Mouse (Mus musculus) c-Kit-positive CD71-negative TER-119-negative erythroid progenitor cells, embryonic 14.5 days (primary cell): ENCODE data around the gene Lysmd1.
"Not testable (repeated sequence)": the region's sequence is repeated elsewhere in the genome, so short reads cannot be mapped to it uniquely, and the experiment has no call there.

Source experiments
- DNase-seq: peaks from one replicate; pipeline ENCODE4 v3.0.0-alpha.2; 2013; ENCODE audit warnings: low read depth

The Lysmd1 gene

DNA sequence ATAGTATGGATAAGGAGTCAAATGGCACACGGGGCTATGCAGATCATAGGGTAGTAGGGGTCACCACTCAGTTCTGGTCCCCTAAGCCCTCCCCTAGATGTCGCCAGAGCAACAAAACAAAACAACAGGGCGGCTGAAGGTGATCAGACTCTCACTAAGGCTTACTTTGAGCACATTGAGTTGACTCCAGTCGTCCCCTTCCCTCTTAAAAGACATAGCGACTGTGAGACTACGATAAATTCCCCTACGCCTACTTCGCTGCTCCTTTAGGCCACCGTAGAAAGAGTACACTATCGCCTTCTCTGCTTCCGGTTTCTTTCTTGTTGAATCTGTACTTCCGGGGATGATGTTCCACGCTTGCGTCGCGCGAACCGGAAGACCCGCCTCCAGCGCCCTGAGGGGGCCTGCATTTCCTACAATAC lies at the start of gene Lysmd1, which contains the start of gene Scnm1:
Gene Lysmd1 (plus strand): TSS at position 409 of the 422 bp plus-strand sequence.
Gene Scnm1 (minus strand): TSS at position 332 of the 422 bp plus-strand sequence.
- DNase-seq: peak; percentile 90

DNA sequence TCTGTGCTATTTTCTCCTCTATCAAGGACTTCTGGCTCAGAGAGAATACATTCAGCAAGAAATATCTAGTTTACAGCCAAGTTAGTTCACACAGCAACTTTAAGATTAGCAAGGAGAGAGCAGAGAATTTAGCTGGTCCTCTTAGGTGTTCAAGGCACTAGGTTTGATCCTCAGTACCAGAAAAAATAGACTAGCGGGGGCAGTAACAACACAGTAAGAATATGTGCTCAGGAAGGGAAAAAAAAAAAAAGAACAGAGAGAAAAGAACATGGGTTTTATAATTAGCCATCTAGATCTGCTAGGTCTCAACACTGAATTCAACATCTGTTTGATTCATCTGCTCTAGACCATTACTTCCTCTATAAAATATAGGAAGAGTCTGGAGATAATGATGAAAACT lies 45.8 kb upstream of the Lysmd1 start:
- DNase-seq: no peak

DNA sequence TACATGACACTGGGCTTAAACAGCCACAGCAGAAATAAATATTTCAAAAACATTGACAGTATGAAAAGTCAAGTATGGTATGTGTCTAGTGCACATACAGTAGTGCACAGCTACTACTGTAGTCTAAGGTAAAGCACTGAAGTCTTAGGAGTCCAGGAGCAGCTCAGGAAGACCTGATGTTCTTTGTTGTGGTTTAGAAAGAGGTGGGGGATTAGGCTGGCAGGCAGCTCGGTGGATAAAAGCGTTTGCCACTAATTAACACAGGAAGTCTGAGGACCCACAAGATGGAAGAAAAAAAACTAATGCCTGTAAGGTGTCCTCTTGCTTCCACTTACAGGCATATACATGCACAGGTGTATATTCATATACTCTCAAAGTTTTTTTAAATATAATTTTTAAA lies 33.0 kb upstream of the Lysmd1 start:
- no peak for DNase-seq

DNA sequence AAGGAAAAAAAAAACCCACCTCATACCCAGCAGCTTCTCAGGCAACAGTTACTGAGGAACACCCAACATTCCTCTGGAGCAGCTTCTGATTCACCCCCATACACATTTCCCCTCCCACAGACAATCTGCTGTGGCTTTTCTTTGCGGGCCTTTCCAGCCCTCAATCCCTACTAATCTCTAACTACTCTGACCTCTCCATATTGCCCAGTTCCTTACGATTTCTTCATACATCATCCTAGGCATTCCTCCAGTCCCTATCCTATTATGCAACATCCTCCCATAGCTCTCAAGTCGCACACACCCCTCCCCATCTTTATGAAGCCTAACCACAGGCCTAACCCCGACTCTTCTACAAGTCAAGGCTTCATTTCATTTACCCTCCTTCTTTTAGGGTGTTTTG lies 28.8 kb upstream of the Lysmd1 start:
- no peak for DNase-seq

DNA sequence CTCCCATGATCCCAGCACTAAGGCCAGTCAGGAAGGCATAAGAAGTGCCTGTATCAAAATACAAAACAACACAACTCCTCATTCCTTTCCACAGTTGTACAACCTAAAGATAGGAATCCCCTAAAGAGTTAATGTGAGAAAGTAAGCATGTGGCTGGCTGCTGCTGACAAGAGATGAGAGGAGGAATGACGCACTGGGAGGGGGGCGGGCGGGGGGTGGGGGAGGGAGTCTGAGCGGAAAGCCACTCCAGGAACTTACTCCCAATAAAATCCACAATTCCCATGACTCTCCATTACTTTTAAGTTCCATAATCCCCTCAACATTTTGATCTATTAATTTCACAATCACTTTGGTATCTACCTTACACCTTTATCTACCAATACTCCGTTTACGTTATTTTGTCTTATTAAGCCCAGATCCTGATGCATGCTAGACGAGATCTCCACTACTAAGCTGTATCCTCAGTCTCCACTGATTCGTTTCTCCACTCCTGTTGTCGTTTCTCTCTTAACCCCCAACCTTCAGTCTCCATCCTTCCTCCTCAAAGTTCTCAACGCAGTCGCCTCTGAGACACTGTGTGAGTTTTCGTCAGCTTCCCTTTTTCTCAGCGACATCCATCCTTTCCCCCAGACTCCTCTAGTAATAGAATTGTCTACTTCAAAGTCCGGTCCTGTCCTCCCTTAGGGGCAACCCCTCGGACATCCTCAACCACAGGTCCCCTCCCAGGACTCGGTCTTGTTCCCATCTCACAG lies 28.1 kb upstream of the Lysmd1 start:
- peak; percentile 33 for DNase-seq

DNA sequence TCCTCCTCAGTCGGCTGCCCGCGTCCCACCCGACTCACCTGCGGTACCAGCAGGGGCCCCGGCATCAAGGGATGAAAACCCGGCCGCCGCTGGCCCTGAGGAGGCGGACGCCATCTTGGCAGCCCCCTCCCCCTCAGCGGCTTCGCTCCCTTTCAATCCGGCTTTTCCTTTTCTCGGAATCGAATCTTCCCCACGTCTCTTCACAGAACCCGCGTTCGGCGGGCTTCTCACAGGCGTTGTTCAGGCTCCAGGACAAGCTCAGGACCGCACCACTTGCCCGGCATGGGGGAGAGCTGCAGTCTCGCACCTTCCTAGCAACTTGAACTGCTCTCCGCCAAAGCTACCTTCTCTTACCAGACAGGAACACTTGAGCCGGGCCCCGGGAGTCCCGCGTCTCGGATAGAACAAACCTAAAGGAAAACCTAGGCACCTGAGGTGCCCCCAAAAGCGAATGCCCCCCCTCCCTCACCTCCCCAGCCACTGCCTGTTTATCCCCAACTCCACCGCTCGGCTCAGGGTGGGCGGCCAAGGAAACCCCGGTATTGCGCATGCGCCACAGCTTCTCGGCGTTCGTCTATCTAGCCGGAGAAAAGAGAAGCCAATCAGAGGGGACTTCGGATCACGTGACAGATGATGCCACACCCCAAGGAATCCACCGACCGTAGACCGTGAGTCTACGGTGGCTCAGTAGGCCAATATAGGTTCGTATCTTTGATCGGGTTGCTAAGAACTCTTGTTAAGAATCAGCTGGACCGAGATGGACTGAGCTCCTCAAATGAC lies 27.4 kb upstream of the Lysmd1 start, which contains the start of gene Pip5k1a:
Gene Pip5k1a (minus strand): TSS at position 593 of the 780 bp plus-strand sequence.
- peak; percentile 98 for DNase-seq

DNA sequence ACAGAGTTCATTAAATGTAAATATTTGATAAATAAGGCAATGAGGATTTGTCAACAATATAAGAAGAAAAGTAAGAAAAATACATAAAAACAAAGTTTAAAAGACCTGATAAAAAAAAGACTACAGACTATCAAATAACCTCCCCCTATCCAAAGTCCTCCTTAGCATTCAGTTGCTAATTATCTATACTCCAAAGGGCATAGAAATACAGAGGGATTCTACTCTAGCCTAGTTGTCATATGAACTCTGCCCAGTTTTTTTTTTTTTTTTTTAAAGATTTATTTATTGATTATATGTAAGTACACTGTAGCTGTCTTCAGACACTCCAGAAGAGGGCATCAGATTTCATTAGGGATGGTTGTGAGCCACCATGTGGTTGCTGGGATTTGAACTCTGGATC lies 26.6 kb upstream of the Lysmd1 start:
- not testable (repeated sequence) for DNase-seq

DNA sequence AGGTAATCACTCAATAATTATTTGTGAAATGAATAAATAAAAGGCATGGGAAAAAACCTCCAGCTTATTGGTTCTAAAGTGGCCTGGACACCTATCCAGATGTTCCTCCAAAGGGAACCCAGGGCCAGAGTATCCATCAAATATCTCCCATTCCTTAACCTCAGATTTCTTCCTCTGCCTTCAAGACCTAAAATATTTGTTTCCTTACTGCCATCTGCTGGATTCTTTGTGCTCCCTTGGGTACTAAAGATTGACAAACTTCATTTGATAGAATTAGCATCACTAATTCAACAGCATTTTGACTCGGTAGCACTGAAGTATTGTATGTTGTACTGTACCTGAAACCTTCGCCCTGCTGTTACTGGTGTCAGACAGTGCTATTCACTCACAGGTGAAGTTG lies 26.0 kb upstream of the Lysmd1 start:
- DNase-seq: no peak

DNA sequence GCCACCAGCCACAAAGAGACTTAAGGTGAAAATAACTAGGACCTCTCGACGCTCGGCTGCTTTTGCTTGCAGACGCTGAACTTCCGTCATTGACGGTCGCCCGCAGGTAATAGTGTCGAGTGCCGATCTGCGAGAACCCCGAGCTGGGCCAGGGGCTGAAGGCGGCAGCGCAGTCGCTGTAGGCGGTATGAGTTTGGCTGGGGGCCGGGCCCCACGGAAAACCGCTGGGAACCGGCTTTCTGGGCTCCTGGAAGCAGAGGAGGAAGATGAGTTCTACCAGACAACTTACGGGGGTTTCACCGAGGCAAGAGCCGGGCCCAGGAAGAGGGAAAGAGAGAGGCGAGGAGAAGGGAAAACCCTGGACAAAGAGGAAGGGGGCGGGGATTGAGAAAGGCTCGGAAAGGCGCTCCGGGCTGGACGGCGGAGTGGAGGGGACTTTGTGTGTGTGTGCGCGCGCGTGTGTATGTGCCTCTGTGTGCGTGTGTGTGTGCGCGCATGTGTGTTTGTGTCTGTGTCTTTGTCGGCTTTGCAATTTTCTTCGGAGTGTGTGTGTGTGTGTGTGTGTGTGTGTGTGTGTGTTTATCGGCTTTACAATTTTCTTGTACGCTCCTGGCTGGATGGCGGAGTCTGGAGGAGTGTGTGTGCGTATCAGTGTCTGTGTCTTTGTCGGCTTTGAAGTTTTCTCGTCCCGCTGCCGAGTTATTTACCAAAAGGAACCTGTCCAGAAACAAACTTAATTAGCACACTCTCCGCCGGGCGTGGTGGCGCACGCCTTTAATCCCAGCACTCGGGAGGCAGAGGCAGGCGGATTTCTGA lies 22.8 kb upstream of the Lysmd1 start, which contains the start of gene Vps72:
Gene Vps72 (plus strand): TSS at position 112 of the 816 bp plus-strand sequence.
- peak; percentile 74 for DNase-seq

DNA sequence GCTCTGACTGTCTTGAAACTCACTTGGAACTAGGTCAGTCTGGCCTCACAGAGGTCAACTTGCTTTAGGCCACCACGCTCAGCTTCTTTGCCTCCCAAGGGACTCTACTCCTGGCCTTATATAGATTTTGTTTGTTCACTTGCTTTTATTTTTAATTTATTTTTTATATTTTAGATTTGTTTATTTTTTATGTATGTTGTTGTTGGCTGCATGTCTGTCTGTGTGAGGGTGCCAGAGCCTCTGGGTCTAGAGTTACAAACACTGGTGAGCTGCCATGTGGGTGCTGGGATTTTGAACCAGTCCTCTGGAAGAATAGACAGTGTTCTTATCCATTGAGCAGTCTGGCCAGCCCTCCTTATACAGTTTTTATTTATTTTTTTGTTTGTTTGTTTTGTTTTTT lies 21.1 kb upstream of the Lysmd1 start:
- DNase-seq: no peak

DNA sequence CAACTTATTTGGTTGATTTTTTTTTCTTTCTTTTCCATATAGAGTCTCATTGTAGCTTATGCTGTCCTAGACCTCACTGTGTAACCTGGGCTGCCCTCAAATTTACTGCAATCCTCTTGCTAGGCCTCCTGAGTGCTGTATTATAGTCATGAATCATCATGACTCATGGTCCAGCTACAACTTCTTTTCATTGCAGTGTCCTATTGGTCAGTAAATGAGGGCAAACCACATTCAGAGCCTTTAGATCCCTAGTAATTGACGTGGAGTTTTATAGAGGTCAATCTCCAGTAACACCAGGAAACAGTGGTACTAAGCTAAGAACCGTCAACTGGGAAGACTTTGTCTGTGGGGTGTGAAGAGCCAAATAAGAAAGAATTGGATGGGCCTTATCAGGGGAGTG lies 16.1 kb upstream of the Lysmd1 start:
- no peak for DNase-seq

DNA sequence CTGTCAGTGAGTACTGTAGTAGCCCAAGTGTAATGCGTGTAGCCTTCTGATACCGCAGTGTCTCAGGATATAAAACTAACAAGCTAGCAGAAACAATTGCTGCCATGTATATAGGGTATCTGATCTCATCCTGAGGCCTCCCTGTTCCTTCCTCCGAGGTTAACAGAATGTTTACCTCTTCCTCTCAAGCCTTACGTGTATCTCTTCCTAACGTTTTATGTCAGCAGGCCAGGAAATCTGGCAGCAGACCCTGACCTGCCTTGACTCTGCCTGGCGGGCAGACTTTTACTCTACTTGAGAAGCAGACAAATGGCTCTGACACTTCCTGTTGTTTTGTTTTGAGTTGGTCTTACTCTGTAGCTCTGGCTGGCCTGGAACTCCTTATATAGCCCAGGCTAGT lies 12.3 kb upstream of the Lysmd1 start:
- no peak for DNase-seq

DNA sequence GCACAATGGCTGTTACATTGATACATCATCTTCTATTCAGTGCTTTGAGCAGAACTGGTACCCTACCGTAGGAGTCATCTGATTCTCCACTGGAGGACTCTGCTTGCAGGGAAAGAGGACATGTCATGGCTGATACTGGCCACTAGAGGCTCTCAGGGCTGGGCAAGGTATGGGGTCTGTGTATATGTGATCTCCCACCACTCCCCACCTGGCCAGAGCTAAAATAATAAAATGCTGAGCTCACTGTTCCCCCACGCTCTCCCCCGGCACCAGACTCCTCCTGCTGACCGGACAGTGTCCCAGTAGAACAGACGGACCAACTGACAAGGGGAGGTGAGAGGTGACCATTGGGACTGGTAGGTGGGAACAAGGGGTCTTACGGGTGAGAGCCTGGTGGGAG lies 9.6 kb upstream of the Lysmd1 start, which contains the start of gene Tmod4:
Gene Tmod4 (plus strand): TSS at position 231 of the 400 bp plus-strand sequence.
- no peak for DNase-seq

DNA sequence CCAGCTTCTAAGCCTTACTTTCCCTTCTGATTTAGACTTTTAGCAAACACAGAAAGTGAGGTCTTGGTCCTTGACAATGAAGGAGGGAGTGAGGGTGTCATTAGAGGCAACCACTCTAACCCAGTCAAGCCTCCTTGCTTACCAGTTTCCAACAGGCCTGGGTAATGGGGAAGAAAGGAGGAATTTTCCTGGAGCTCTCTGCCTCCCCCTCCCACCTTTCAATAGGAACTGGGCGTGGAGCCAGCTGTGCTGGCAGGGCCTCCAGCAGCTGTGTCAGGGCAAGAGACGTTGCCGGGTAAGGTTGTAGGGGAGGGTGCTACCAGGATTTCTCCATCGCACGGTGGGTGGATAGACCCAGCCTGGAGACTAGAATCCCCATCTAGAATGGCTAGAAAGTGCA lies 8.9 kb upstream of the Lysmd1 start:
- no peak for DNase-seq

DNA sequence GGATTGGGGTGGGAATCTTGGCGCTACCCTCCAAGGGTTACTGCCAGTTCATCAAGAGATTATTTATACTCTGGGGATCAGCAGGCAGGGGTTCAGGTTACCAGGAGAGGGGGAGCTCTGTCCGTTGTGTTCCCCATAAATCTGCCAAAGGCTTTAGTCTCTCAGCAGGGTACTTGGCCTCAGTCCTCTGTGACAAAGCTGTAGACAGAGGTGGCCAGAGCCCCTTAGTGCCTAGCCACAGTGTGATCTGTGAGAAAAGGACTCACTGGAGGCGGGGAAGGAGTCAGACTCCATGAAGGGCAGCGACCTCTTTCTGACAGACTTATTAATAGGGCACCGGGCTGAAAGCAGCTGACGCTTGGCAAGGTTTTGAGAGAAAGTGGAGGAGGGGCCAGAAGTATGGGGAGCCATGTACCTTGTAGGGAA lies 4.6 kb upstream of the Lysmd1 start:
- no peak for DNase-seq

DNA sequence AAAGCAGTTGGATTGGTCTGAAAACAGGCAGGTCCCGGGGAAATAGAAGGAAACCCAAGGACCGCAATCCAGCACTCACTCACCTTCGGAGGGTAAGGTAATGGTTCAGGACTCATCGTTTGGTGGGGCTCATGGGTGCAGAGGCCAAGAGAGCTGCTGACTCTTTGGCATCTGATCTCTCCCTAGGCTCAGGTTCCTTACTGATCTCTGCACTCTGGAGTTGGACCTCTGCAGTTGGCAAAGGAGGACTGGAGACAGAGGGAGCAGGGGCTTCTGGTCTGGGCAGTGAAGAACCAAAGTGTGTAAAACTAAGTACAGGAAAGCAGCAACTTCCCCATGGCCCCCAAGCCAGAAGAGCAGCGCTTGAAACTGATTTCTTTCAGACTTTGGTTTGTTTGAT lies 3.8 kb upstream of the Lysmd1 start:
- no peak for DNase-seq

DNA sequence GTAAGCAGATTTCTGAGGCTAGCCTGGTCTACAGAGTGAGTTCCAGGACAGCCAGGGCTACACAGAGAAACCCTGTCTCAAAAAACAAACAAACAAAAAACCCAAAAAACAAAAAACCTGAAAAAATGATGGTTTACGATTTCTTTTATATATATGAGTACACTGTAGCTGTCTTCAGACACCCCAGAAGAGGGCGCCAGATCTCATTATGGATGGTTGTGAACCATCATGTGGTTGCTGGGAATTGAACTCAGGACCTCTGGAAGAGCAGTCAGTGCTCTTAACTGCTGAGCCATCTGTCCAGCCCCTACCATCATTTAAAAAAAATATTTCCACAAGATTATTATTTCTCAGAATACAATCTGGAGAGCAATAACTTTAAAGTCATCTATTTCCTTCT lies 1.5 kb upstream of the Lysmd1 start:
- not testable (repeated sequence) for DNase-seq

DNA sequence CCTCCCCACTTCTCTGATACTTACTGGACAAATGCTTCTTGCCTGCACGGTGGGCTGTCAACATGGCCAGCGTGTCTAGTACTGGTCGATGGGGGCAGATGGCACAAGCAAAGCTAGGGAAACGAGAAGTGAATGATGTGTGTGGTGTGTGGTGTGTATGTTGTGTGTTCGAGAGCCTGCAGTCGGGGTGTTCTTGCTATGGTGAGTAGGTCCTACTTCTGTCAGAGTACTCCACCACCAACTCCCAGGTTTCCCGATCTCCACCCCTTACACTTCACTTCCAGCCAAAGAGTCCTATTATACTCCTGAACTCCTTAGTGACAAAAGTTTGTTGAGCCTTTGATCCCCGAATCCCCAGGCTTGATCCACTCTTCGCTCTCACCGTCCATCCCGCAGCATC lies 712 bp upstream of the Lysmd1 start:
- no peak for DNase-seq

DNA sequence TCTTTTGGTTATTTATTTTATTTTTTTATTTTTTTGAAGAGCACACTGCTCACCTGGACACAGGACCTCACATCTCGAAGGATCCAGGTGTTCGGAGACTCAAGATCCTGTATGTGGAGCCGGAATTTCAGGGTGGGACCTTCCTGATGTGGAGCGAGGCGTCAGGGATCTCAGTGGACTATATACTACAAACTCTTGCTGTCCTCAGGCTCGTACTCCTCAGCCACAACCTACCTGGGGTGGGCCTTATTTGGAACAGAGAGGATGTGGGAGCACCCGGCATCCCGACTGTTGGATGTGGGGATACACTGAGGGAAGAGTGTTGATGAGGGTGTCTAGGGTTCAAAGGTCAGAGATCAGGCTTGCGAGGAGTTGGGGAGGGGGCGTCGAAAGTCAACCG lies 245 bp downstream of the Lysmd1 start:
- DNase-seq: not testable (repeated sequence)

DNA sequence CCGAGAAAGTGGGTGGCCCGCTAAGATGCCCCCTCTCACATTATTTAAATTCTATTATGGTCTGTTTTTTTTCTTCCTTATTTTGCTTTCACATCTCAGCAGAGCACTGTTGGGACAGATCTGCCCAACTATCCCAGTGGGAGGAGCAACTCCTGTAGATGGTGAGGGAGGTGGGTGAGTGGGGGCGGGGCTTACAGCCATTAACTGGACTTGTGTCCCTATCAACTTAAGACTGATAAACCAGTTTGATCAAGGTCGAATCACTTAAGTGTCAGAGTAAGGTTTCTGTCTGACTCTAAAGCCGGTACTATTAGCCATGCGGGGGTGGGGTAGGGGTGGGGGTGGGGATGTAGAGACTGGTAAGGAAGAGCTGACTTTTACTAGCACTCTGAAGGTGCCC lies 1.1 kb downstream of the Lysmd1 start:
- DNase-seq: no peak

DNA sequence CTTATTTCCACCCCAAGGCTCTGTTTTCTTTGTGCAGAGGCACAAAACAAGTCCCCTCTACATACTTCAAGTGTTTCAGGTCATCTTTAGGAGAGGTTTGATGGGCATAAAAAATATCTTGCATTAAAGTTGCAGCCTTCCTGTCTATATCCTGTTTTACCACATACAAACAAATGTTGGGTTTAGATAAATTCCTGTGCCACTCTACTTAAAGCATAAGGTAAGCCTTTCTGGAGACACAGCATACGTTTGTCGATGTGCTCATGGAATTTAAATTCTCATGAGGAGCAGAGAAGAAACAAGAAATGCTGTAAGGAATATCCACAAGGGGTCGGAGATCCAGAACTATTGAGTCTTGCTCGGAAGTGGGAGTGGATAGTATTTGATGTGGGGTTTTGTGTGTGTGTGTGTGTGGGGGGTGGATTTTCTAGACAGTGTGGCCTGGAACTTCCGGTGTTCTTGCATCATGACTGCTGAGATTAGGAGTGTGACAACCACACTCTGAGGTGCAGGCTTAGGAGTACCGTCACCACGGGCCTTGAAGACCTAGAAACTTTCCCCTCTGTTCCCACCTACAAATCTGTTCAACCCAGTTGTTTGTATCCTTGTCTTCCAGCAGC lies 1.7 kb downstream of the Lysmd1 start:
- no peak for DNase-seq

DNA sequence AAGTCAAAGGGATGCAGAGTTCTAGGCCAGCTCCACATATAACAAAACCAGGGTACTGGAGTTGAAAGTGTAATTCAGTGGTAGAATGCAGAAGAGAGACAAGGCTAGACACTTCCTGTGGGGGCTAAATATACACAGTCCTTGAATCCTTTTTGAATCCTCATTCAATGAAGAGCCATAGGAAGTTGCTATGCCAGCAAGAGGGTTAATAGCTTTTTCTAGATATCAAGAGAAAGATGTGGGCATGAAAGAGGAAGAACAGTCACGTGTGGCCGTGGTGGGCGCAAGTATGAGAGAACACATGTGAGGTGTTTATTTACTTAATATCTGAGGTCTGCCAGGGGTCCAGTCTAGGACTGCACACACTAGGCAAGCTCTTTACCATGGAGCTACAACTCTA lies 2.4 kb downstream of the Lysmd1 start:
- DNase-seq: no peak
